Mouse (Mus musculus) intestine, embryonic 14.5 days (tissue): ENCODE results near the gene Usp47. TPM values are rescaled to one million over a fixed set of nuclear protein-coding genes. Genes with fewer than 3 reads are reported as not detected.

Source experiments
- ATAC-seq: fragments of 200-750 bp; cut with Nextera tagmentation; replicated peaks from 2 replicates; pipeline ENCODE4 v1.8.0; 2017; ENCODE audit warnings: low read depth, moderate number of reproducible peaks, moderate TSS enrichment, moderate library complexity; ENCODE audit not compliant: low FRiP score, low TSS enrichment
- DNase-seq: peaks from one replicate; pipeline ENCODE4 v3.0.0-alpha.2; 2018; ENCODE audit warnings: low spot score
- H3K27ac ChIP-seq: fragments of 300-500 bp; sonication (generic); 2 replicates; pipeline ENCODE4 v1.5.1; 2014; ENCODE audit warnings: low read depth, mild to moderate bottlenecking, control low read depth
- H3K27me3 ChIP-seq: fragments of 300-500 bp; sonication (generic); replicated peaks from 2 replicates; pipeline ENCODE4 v1.6.1; 2014; ENCODE audit warnings: low read length, control low read depth; ENCODE audit not compliant: control insufficient read depth, insufficient read depth
- H3K36me3 ChIP-seq: fragments of 300-500 bp; sonication (generic); 2 replicates; pipeline ENCODE4 v1.6.1; 2014; ENCODE audit warnings: low read length, control low read depth; ENCODE audit not compliant: control insufficient read depth, insufficient read depth
- H3K4me1 ChIP-seq: fragments of 300-500 bp; sonication (generic); replicated peaks from 2 replicates; pipeline ENCODE4 v1.6.1; 2014; ENCODE audit warnings: low read length, control low read depth, mixed read lengths; ENCODE audit not compliant: control insufficient read depth, insufficient read depth
- H3K4me2 ChIP-seq: fragments of 300-500 bp; sonication (generic); 2 replicates; pipeline ENCODE4 v1.6.1; 2014; ENCODE audit warnings: low read length
- H3K4me3 ChIP-seq: fragments of 300-500 bp; sonication (generic); 2 replicates; pipeline ENCODE4 v1.5.1; 2014; ENCODE audit warnings: low read depth, low read length, control low read depth, mixed read lengths
- H3K9ac ChIP-seq: fragments of 300-500 bp; sonication (generic); 2 replicates; pipeline ENCODE4 v1.6.1; 2014; ENCODE audit warnings: mild to moderate bottlenecking, low read length
- H3K9me3 ChIP-seq: fragments of 300-500 bp; sonication (generic); 2 replicates; pipeline ENCODE4 v1.6.1; 2016; ENCODE audit warnings: low read length, control low read depth; ENCODE audit not compliant: control insufficient read depth
- WGBS: fragments of 180-500 bp; shearing (Covaris S2); extraction: QIAGEN DNeasy Blood & Tissue Kit; methylation state at CpG from one replicate; pipeline ENCODE4 v1.1.7; 2014; 5-methylcytosine and 5-hydroxymethylcytosine counted together
- polyA plus RNA-seq: library from polyadenylated mRNA; unstranded; fragments of >200 nt; fragmentation: Nextera tagmentation; extraction: Ambion mirVana; gene quantifications from 2 replicates; pipeline ENCODE4 v1.2.1, GENCODE M21; 2014

Gene Usp47
- polyA plus RNA-seq, 1 experiment from 2014 or later = 82.1 TPM

- H3K9ac ChIP-seq = no peak overlapping the region
- H3K36me3 ChIP-seq = no peaks in the 10 kb centered on the region; the same call in 1 of the 2 replicates
- no peaks in the 10 kb centered on the region for H3K9me3 ChIP-seq
- no peak overlapping the region for H3K4me3 ChIP-seq
- no peaks in the 10 kb centered on the region for H3K27me3 ChIP-seq
- no peak overlapping the region for H3K27ac ChIP-seq
- H3K4me1 ChIP-seq = no peaks in the 10 kb centered on the region
- no peak overlapping the region for H3K4me2 ChIP-seq
- WGBS = 36% methylated on average over 3 of the region's 3 CpGs
- ATAC-seq = no peak
- no peak for DNase-seq
Observed at GRCm38 (mm10) chr7:112045794-112046388, 22.6 kb downstream of the Usp47 start.

- no peaks in the 10 kb centered on the region for H3K9me3 ChIP-seq
- WGBS = 90% methylated on average over 5 of the region's 5 CpGs
- ATAC-seq (no peak), DNase-seq (no peak)
- H3K4me2 ChIP-seq = no peak overlapping the region
- H3K4me3 ChIP-seq = no peak overlapping the region
- H3K9ac ChIP-seq = no peak overlapping the region
- no peaks in the 10 kb centered on the region for H3K4me1 ChIP-seq
- no peaks in the 10 kb centered on the region; the same call in 1 of the 2 replicates for H3K36me3 ChIP-seq
- no peak overlapping the region for H3K27ac ChIP-seq
- H3K27me3 ChIP-seq = no peaks in the 10 kb centered on the region
Observed at GRCm38 (mm10) chr7:112048643-112049042, 25.3 kb downstream of the Usp47 start.

GRCm38 (mm10) chr7:112053667-112054066, 30.4 kb downstream of the Usp47 start:
- DNase-seq (no peak), ATAC-seq (no peak)
- H3K9ac ChIP-seq = no peak overlapping the region
- WGBS = 93% methylated on average over 3 of the region's 3 CpGs
- peaks cover 33% of the 10 kb centered on the region for H3K36me3 ChIP-seq
- no peaks in the 10 kb centered on the region for H3K4me1 ChIP-seq
- no peak overlapping the region for H3K27ac ChIP-seq
- H3K4me3 ChIP-seq = no peak overlapping the region
- H3K27me3 ChIP-seq = no peaks in the 10 kb centered on the region
- H3K9me3 ChIP-seq = no peaks in the 10 kb centered on the region
- H3K4me2 ChIP-seq = no peak overlapping the region

GRCm38 (mm10) chr7:112055901-112056625, 32.8 kb downstream of the Usp47 start:
- Histone ChIP-seq H3K27me3 (no peaks in the 10 kb centered on the region), H3K9me3 (no peaks in the 10 kb centered on the region), H3K4me3 (no peak overlapping the region), H3K4me2 (no peak overlapping the region), H3K36me3 (peaks cover 47% of the 10 kb centered on the region), H3K4me1 (no peaks in the 10 kb centered on the region), H3K27ac (no peak overlapping the region), H3K9ac (no peak overlapping the region)
- 60% methylated on average over 8 of the region's 8 CpGs for WGBS
- ATAC-seq = no peak
- no peak for DNase-seq

GRCm38 (mm10) chr7:112074868-112075267, 51.6 kb downstream of the Usp47 start:
- Histone ChIP-seq H3K27ac (no peak overlapping the region), H3K4me1 (no peaks in the 10 kb centered on the region), H3K4me3 (no peak overlapping the region), H3K27me3 (no peaks in the 10 kb centered on the region), H3K9me3 (no peaks in the 10 kb centered on the region), H3K4me2 (no peak overlapping the region), H3K36me3 (peaks cover 64% of the 10 kb centered on the region), H3K9ac (no peak overlapping the region)
- no peak for DNase-seq
- 89% methylated on average over 5 of the region's 5 CpGs for WGBS
- no peak for ATAC-seq

- H3K4me2 ChIP-seq = no peak overlapping the region
- no peak overlapping the region for H3K4me3 ChIP-seq
- no peak for ATAC-seq
- H3K4me1 ChIP-seq = no peaks in the 10 kb centered on the region
- peaks cover 84% of the 10 kb centered on the region for H3K36me3 ChIP-seq
- H3K27ac ChIP-seq = no peak overlapping the region
- H3K9me3 ChIP-seq = no peaks in the 10 kb centered on the region
- no peak overlapping the region for H3K9ac ChIP-seq
- H3K27me3 ChIP-seq = no peaks in the 10 kb centered on the region
- 83% methylated on average over 1 of the region's 1 CpGs for WGBS
- DNase-seq = no peak
Observed at GRCm38 (mm10) chr7:112082636-112083035, 59.3 kb downstream of the Usp47 start.

GRCm38 (mm10) chr7:112084222-112084621, 60.9 kb downstream of the Usp47 start:
- no peak overlapping the region for H3K27ac ChIP-seq
- peaks cover 80% of the 10 kb centered on the region for H3K36me3 ChIP-seq
- H3K9me3 ChIP-seq = no peaks in the 10 kb centered on the region
- WGBS = 80% methylated on average over 2 of the region's 2 CpGs
- H3K4me1 ChIP-seq = no peaks in the 10 kb centered on the region
- no peak overlapping the region for H3K4me2 ChIP-seq
- no peak overlapping the region for H3K4me3 ChIP-seq
- no peaks in the 10 kb centered on the region for H3K27me3 ChIP-seq
- DNase-seq (no peak), ATAC-seq (no peak)
- H3K9ac ChIP-seq = no peak overlapping the region

GRCm38 (mm10) chr7:112085062-112085461, 61.8 kb downstream of the Usp47 start:
- Histone ChIP-seq H3K4me2 (no peak overlapping the region), H3K9ac (no peak overlapping the region), H3K27me3 (no peaks in the 10 kb centered on the region), H3K4me1 (no peaks in the 10 kb centered on the region), H3K36me3 (peaks cover 81% of the 10 kb centered on the region), H3K9me3 (no peaks in the 10 kb centered on the region), H3K27ac (no peak overlapping the region), H3K4me3 (no peak overlapping the region)
- ATAC-seq (no peak), DNase-seq (peak; percentile 96)
- 34% methylated on average over 4 of the region's 4 CpGs for WGBS

- 94% methylated on average over 2 of the region's 2 CpGs for WGBS
- Histone ChIP-seq H3K27me3 (no peaks in the 10 kb centered on the region), H3K4me2 (no peak overlapping the region), H3K36me3 (peaks cover 83% of the 10 kb centered on the region), H3K9ac (no peak overlapping the region), H3K27ac (no peak overlapping the region), H3K9me3 (no peaks in the 10 kb centered on the region), H3K4me1 (no peaks in the 10 kb centered on the region), H3K4me3 (no peak overlapping the region)
- no peak for DNase-seq
- ATAC-seq = no peak
Observed at GRCm38 (mm10) chr7:112086186-112086585, 62.9 kb downstream of the Usp47 start.
